Mouse (Mus musculus): ENCODE data around the gene Ttc9b. TPM values are rescaled to one million over a fixed set of nuclear protein-coding genes. Genes with fewer than 3 reads are reported as not detected.

The Ttc9b gene
- polyA plus RNA-seq (2012; fragmentation: generic; extraction: Trizol) = under 1 TPM; 0.05 to 0.26 TPM

GRCm38 (mm10) chr7:27653681-27654437, at the start of gene Ttc9b:
Gene Ttc9b, plus strand, starts transcription at chr7:27653915.

GRCm38 (mm10) chr7:27674522-27675221, 21.0 kb downstream of the Ttc9b start, which contains the start of gene Map3k10:
Gene Map3k10, minus strand, starts transcription at chr7:27674598.

GRCm38 (mm10) chr7:27688815-27689612, 35.3 kb downstream of the Ttc9b start, which contains the start of gene Zfp607b:
Gene Zfp607b, plus strand, starts transcription at chr7:27689340.

Other genes with a start within 250 kb of the Ttc9b start
- under 1 TPM; 0.14 to 0.55 TPM for gene Sptbn4, start 206.2 kb upstream of the Ttc9b start, polyA plus RNA-seq (2012; fragmentation: generic; extraction: Trizol)
- 100 to 1,000 TPM in 1 of 2 experiments, 10 to 100 TPM in 1; 86.0 to 169 TPM for gene Blvrb, start 205.9 kb upstream of the Ttc9b start, polyA plus RNA-seq (2012; fragmentation: generic; extraction: Trizol)
- gene Sertad3, start 180.1 kb upstream of the Ttc9b start, polyA plus RNA-seq (2012; fragmentation: generic; extraction: Trizol) = 10 to 100 TPM; 10.3 to 28.6 TPM
- gene Sertad1, start 167.0 kb upstream of the Ttc9b start, polyA plus RNA-seq (2012; fragmentation: generic; extraction: Trizol) = 10 to 100 TPM; 78.0 to 83.1 TPM
- gene Prx, start 154.6 kb upstream of the Ttc9b start, polyA plus RNA-seq (2012; fragmentation: generic; extraction: Trizol) = 1 to 10 TPM; 1.3 to 6.9 TPM
- gene Hipk4, start 130.6 kb upstream of the Ttc9b start, polyA plus RNA-seq (2012; fragmentation: generic; extraction: Trizol) = 1 to 10 TPM in 1 of 2 experiments, under 1 TPM in 1; 0.06 to 2.7 TPM
- 100 to 1,000 TPM in 1 of 2 experiments, 10 to 100 TPM in 1; 25.5 to 115 TPM for gene Pld3, start 100.7 kb upstream of the Ttc9b start, polyA plus RNA-seq (2012; fragmentation: generic; extraction: Trizol)
- 10 to 100 TPM; 11.0 to 14.0 TPM for gene 2310022A10Rik, start 100.7 kb upstream of the Ttc9b start, polyA plus RNA-seq (2012; fragmentation: generic; extraction: Trizol)
- gene Akt2, start 62.4 kb upstream of the Ttc9b start, polyA plus RNA-seq (2012; fragmentation: generic; extraction: Trizol) = 100 to 1,000 TPM in 1 of 2 experiments, 10 to 100 TPM in 1; 65.5 to 179 TPM
- gene Map3k10, start 20.7 kb downstream of the Ttc9b start, polyA plus RNA-seq (2012; fragmentation: generic; extraction: Trizol) = 10 to 100 TPM; 33.6 to 34.0 TPM
- gene Zfp607b, start 35.4 kb downstream of the Ttc9b start, polyA plus RNA-seq (2012; fragmentation: generic; extraction: Trizol) = 1 to 10 TPM in 1 of 2 experiments, under 1 TPM in 1; 0.02 to 1.1 TPM
- gene Zfp60, start 77.5 kb downstream of the Ttc9b start, polyA plus RNA-seq (2012; fragmentation: generic; extraction: Trizol) = 1 to 10 TPM in 1 of 2 experiments, under 1 TPM in 1; 0.19 to 2.0 TPM
- under 1 TPM; 0.07 to 0.97 TPM for gene Zfp626, start 153.3 kb downstream of the Ttc9b start, polyA plus RNA-seq (2012; fragmentation: generic; extraction: Trizol)
- gene Zfp59, start 184.7 kb downstream of the Ttc9b start, polyA plus RNA-seq (2012; fragmentation: generic; extraction: Trizol) = 1 to 10 TPM in 1 of 2 experiments, under 1 TPM in 1; 0.07 to 1.4 TPM
- under 1 TPM; 0.04 to 0.78 TPM for gene Zfp607a, start 203.6 kb downstream of the Ttc9b start, polyA plus RNA-seq (2012; fragmentation: generic; extraction: Trizol)